Mouse (Mus musculus) MEL (cell line): ENCODE measurements at regions not wholly inside any gene's neighbourhood (a gene's known extent, or its start where the extent isn't known, plus 50 kb on each side); places are given as distances from the start of the nearest gene placed in this dataset.

Experiments used
- DNase-seq: peaks from one replicate; pipeline ENCODE4 v3.0.0; 2011; ENCODE audit warnings: low read depth, low spot score
- H3K27ac ChIP-seq: 2 replicates; pipeline ENCODE4 v1.5.1; 2012; ENCODE audit warnings: low read depth, mild to moderate bottlenecking, control low read depth, low read length, moderate library complexity; ENCODE audit not compliant: control insufficient read depth
- H3K27me3 ChIP-seq, 2 experiments: fragments of 150-350 bp in 1 of 2; sonication (generic) in 1 of 2; 2 replicates each; pipeline ENCODE4 v1.6.1; 2012; ENCODE audit warnings: low read length in 2 of 2, mild to moderate bottlenecking in 2 of 2, improper control_type of control experiment in 1 of 2, moderate library complexity in 1 of 2; ENCODE audit not compliant: insufficient read depth in 2 of 2, control insufficient read depth in 1 of 2
- H3K36me3 ChIP-seq, 2 experiments: 2 replicates each; pipeline ENCODE4 v1.6.1; 2012 to 2014; ENCODE audit warnings: low read length in 2 of 2, improper control_type of control experiment in 1 of 2, inconsistent platforms in 1 of 2, mild to moderate bottlenecking in 1 of 2; ENCODE audit not compliant: insufficient read depth in 2 of 2, control insufficient read depth in 1 of 2
- H3K4me1 ChIP-seq, 2 experiments: fragments of 150-350 bp in 1 of 2; sonication (generic) in 1 of 2; 2 replicates each; pipeline ENCODE4 v1.6.1; 2012; ENCODE audit warnings: low read length in 2 of 2, improper control_type of control experiment in 1 of 2, mild to moderate bottlenecking in 1 of 2; ENCODE audit not compliant: insufficient read depth in 2 of 2, control insufficient read depth in 1 of 2
- H3K4me3 ChIP-seq, 2 experiments: fragments of 150-350 bp in 1 of 2; sonication (generic) in 1 of 2; 2 replicates each; pipeline ENCODE4 v1.5.1; 2012; ENCODE audit warnings: low read depth in 2 of 2, low read length in 2 of 2, mild to moderate bottlenecking in 2 of 2, moderate library complexity in 2 of 2, control low read depth in 1 of 2, improper control_type of control experiment in 1 of 2; ENCODE audit not compliant: control insufficient read depth in 1 of 2, insufficient read depth in 1 of 2
- H3K79me2 ChIP-seq: 2 replicates; pipeline ENCODE4 v1.6.1; 2012; ENCODE audit warnings: mild to moderate bottlenecking, low read length, moderate library complexity; ENCODE audit not compliant: control insufficient read depth, poor library complexity, insufficient read depth
- H3K9ac ChIP-seq: 2 replicates; pipeline ENCODE4 v1.6.1; 2012; ENCODE audit warnings: low read depth, mild to moderate bottlenecking, control low read depth, low read length, moderate library complexity; ENCODE audit not compliant: control insufficient read depth, poor library complexity, severe bottlenecking
- H3K9me3 ChIP-seq: fragments of 150-350 bp; sonication (generic); replicated peaks from 2 replicates; pipeline ENCODE4 v1.6.1; 2012; ENCODE audit warnings: mild to moderate bottlenecking, low read length, improper control_type of control experiment, moderate library complexity; ENCODE audit not compliant: insufficient read depth
- CTCF ChIP-seq, 3 experiments: IDR thresholded peaks in 2 of 3; conservative IDR thresholded peaks in 1 of 3; 2 replicates each; pipeline ENCODE4 v1.5.1; 2011 to 2012; ENCODE audit warnings: low read length in 3 of 3, low read depth in 2 of 3, mild to moderate bottlenecking in 2 of 3, improper control_type of control experiment in 1 of 3, inconsistent platforms in 1 of 3, mixed read lengths in 1 of 3, moderate library complexity in 1 of 3; ENCODE audit not compliant: control insufficient read depth in 1 of 3, insufficient read depth in 1 of 3, poor library complexity in 1 of 3, severe bottlenecking in 1 of 3
- E2F4 ChIP-seq: IDR thresholded peaks from 2 replicates; pipeline ENCODE4 v1.6.1; 2011; ENCODE audit warnings: low read depth, low read length, improper control_type of control experiment, borderline replicate concordance
- ETS1 ChIP-seq: IDR thresholded peaks from 2 replicates; pipeline ENCODE4 v1.6.1; 2012; ENCODE audit warnings: low read depth, mild to moderate bottlenecking, inconsistent platforms, low read length, improper control_type of control experiment, moderate library complexity
- HCFC1 ChIP-seq: IDR thresholded peaks from 2 replicates; pipeline ENCODE4 v1.6.1; 2012; ENCODE audit warnings: low read depth, mild to moderate bottlenecking, inconsistent platforms, low read length, improper control_type of control experiment, moderate library complexity
- KAT2A ChIP-seq: conservative IDR thresholded peaks from 2 replicates; pipeline ENCODE4 v1.6.1; 2012; ENCODE audit warnings: low read depth, low read length, improper control_type of control experiment, inconsistent platforms
- MXI1 ChIP-seq: IDR thresholded peaks from 2 replicates; pipeline ENCODE4 v1.6.1; 2011; ENCODE audit warnings: mild to moderate bottlenecking, low read depth, low read length, improper control_type of control experiment
- MYB ChIP-seq: IDR thresholded peaks from 2 replicates; pipeline ENCODE4 v1.6.1; 2011; ENCODE audit warnings: mild to moderate bottlenecking, low read depth, low read length, improper control_type of control experiment
- NELFE ChIP-seq: IDR thresholded peaks from 2 replicates; pipeline ENCODE4 v1.6.1; 2011; ENCODE audit warnings: low read depth, low read length, improper control_type of control experiment
- POLR2A ChIP-seq, 2 experiments: IDR thresholded peaks; 2 replicates each; pipeline ENCODE4 v1.6.1; 2011 to 2012; ENCODE audit warnings: low read length in 2 of 2, mild to moderate bottlenecking in 2 of 2, control low read depth in 1 of 2, improper control_type of control experiment in 1 of 2, low read depth in 1 of 2, moderate library complexity in 1 of 2; ENCODE audit not compliant: control insufficient read depth in 1 of 2, insufficient read depth in 1 of 2, poor library complexity in 1 of 2
- POLR2AphosphoS2 ChIP-seq: IDR thresholded peaks from 2 replicates; pipeline ENCODE4 v1.6.1; 2011; ENCODE audit warnings: low read length, improper control_type of control experiment
- SMC3 ChIP-seq: IDR thresholded peaks from 2 replicates; pipeline ENCODE4 v1.6.1; 2011; ENCODE audit warnings: low read depth, low read length, improper control_type of control experiment
- TAL1 ChIP-seq: IDR thresholded peaks from 2 replicates; pipeline ENCODE4 v1.6.1; 2012; ENCODE audit warnings: mild to moderate bottlenecking, inconsistent platforms, low read length, moderate library complexity, mixed read lengths
- TBP ChIP-seq: IDR thresholded peaks from 2 replicates; pipeline ENCODE4 v1.8.0; 2011; ENCODE audit warnings: low read depth, low read length, improper control_type of control experiment
- TCF12 ChIP-seq: IDR thresholded peaks from 2 replicates; pipeline ENCODE4 v1.6.1; 2014; ENCODE audit warnings: low read depth, mild to moderate bottlenecking, inconsistent platforms, low read length, improper control_type of control experiment, moderate library complexity
- UBTF ChIP-seq: IDR thresholded peaks from 2 replicates; pipeline ENCODE4 v1.6.1; 2012; ENCODE audit warnings: low read depth, mild to moderate bottlenecking, inconsistent platforms, low read length, improper control_type of control experiment, moderate library complexity, borderline replicate concordance; ENCODE audit not compliant: insufficient read depth
- USF1 ChIP-seq: IDR thresholded peaks from 2 replicates; pipeline ENCODE4 v1.6.1; 2014; ENCODE audit warnings: low read depth, mild to moderate bottlenecking, inconsistent platforms, low read length, improper control_type of control experiment, moderate library complexity
- USF2 ChIP-seq, 2 experiments: IDR thresholded peaks; 2 replicates each; pipeline ENCODE4 v1.6.1; 2011 to 2012; ENCODE audit warnings: improper control_type of control experiment in 2 of 2, low read length in 2 of 2, borderline replicate concordance in 1 of 2, inconsistent platforms in 1 of 2, low read depth in 1 of 2, mild to moderate bottlenecking in 1 of 2; ENCODE audit not compliant: insufficient read depth in 1 of 2
- ZC3H11A ChIP-seq: IDR thresholded peaks from 2 replicates; pipeline ENCODE4 v1.6.1; 2012; ENCODE audit warnings: low read depth, mild to moderate bottlenecking, inconsistent platforms, low read length, improper control_type of control experiment
- ZKSCAN1 ChIP-seq: IDR thresholded peaks from 2 replicates; pipeline ENCODE4 v1.6.1; 2012; ENCODE audit warnings: low read depth, mild to moderate bottlenecking, inconsistent platforms, low read length, improper control_type of control experiment, moderate library complexity
- ZMIZ1 ChIP-seq: IDR thresholded peaks from 2 replicates; pipeline ENCODE4 v1.6.1; 2012; ENCODE audit warnings: low read depth, mild to moderate bottlenecking, inconsistent platforms, low read length, improper control_type of control experiment, moderate library complexity

DNA sequence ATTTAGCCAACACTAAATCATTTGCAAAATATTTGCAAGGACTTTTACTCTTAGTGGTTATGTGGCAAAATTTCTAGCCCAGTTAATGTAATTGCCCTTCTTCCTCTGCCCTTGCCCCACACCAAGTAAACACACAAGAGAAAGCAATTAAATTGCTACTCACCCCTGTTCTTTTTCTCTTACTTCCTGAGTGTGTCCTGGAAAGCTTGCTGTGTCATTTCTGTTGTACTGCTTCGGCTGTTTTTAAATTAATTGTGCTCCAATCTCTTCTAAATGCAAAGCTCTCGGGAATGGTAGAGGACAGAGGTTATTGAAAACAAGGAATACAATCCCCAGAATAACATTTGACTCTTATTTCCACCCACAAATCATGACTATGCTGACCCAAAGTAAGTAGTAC is 647.4 kb upstream of the Cited2 start:
- Histone ChIP-seq H3K4me1 (no peaks in the 10 kb centered on the region), H3K9ac (no peak overlapping the region), H3K27me3 (no peaks in the 10 kb centered on the region), H3K79me2 (no peaks in the 10 kb centered on the region), H3K9me3 (no peaks in the 10 kb centered on the region), H3K4me3 (no peak overlapping the region), H3K27ac (no peak overlapping the region), H3K36me3 (no peaks in the 10 kb centered on the region)
- TF ChIP-seq ZMIZ1 (no peak), HCFC1 (no peak), ETS1 (no peak), POLR2AphosphoS2 (no peak), USF2 (IDR thresholded peaks at IDR 0.05; ENCODE audit: borderline replicate concordance in 1 of 2, insufficient read depth in 1 of 2, low read depth in 1 of 2, low read length in 2 of 2) (no peak), TBP (no peak), USF1 (no peak), MXI1 (no peak), SMC3 (no peak), TAL1 (no peak), TCF12 (no peak), NELFE (no peak), UBTF (no peak)
- DNase-seq = no peak

GRCm38 (mm10) chr10:17076186-17076585 is 646.8 kb upstream of the Cited2 start:
- TF ChIP-seq E2F4 = no peak
- TF ChIP-seq MYB = no peak
- TF ChIP-seq ZKSCAN1 = no peak
- no peak for TF ChIP-seq NELFE
- TF ChIP-seq POLR2A (IDR thresholded peaks at IDR 0.05; ENCODE audit: control insufficient read depth in 1 of 2, insufficient read depth in 1 of 2, low read depth in 1 of 2, low read length in 2 of 2, poor library complexity in 1 of 2) = no peak
- no peak for TF ChIP-seq ZC3H11A
- TF ChIP-seq ETS1 = no peak
- no peak for TF ChIP-seq CTCF (IDR thresholded peaks at IDR 0.05 in 2 of 3, conservative IDR thresholded peaks at IDR 0.05 in 1 of 3; ENCODE audit: control insufficient read depth in 1 of 3, insufficient read depth in 1 of 3, low read depth in 2 of 3, low read length in 3 of 3, poor library complexity in 1 of 3, severe bottlenecking in 1 of 3)
- TF ChIP-seq KAT2A = no peak
- H3K79me2 ChIP-seq = no peaks in the 10 kb centered on the region
- H3K4me1 ChIP-seq = no peaks in the 10 kb centered on the region
- H3K36me3 ChIP-seq = no peaks in the 10 kb centered on the region
- DNase-seq = no peak
- H3K4me3 ChIP-seq = no peak overlapping the region
- H3K27me3 ChIP-seq = no peaks in the 10 kb centered on the region
- H3K9ac ChIP-seq = no peak overlapping the region
- H3K9me3 ChIP-seq = no peaks in the 10 kb centered on the region
- no peak overlapping the region for H3K27ac ChIP-seq
